Mouse (Mus musculus) E14TG2a.4 (cell line): ENCODE results near the gene Sv2b.

Experiments used
- CTCF ChIP-seq: conservative IDR thresholded peaks from 2 replicates; pipeline ENCODE4 v1.5.1; 2014; ENCODE audit warnings: low read length
- NANOG ChIP-seq: IDR thresholded peaks from 2 replicates; pipeline ENCODE4 v1.6.1; 2014; ENCODE audit warnings: borderline replicate concordance, low read length, mixed read lengths
- POU5F1 ChIP-seq: IDR thresholded peaks from 2 replicates; pipeline ENCODE4 v1.6.1; 2014; ENCODE audit warnings: low read length, borderline replicate concordance

DNA sequence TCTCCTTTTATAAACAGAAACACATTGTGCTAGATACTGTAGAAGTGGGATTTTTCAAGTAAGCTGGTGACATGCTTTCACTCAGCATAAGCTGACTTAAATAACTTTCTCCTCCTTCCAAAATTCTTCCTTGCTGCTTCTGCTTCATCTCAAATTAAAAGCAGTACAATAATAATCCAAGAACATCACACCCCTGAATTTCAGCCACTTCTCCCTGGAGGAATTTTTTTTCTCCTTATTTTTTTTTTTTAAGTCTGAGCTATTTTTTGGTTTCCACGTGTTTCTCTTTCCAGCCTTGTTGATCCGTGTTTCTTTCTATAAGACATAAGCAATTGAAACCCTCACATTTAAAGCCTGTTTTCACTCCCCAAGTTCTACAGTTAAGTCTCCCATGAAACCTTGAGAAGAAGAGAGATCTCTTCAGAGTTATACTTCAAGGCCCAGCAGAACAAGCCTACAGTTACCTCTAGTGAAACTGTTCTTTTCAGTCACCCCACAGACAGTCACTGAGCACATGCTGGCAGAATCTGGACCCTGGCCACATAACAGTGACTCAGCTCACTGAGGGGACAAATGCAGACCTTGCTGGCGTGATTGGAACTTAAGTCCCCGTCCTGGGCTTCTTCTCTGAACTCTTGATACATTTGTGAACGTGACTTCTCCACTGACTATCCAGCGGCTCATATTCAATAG, 6.4 kb downstream of the Sv2b start:
- TF ChIP-seq CTCF (no peak), POU5F1 (no peak), NANOG (no peak)
